Mouse (Mus musculus): ENCODE results near the gene Gm49337. TPM values are rescaled to one million over a fixed set of nuclear protein-coding genes. Genes with fewer than 3 reads are reported as not detected.
"Not testable (repeated sequence)": the region's sequence is repeated elsewhere in the genome, so short reads cannot be mapped to it uniquely, and the experiment has no call there.

Gm49337 gene
- polyA plus RNA-seq, 1 experiment from 2014 or later, result not detected

- 93% methylated on average over 2 of the region's 2 CpGs for WGBS
- Histone ChIP-seq H3K27me3 (ENCODE audit: control insufficient read depth, insufficient read depth, low read length) (no peaks in the 10 kb centered on the region), H3K4me3 (replicated peaks; ENCODE audit: low read depth, low read length) (no peak overlapping the region), H3K9ac (replicated peaks; ENCODE audit: low read length) (no peak overlapping the region), H3K9me3 (ENCODE audit: control insufficient read depth, low read length) (no peaks in the 10 kb centered on the region), H3K27ac (replicated peaks; ENCODE audit: low read depth, low read length) (no peak overlapping the region), H3K4me1 (ENCODE audit: control insufficient read depth, insufficient read depth, low read length) (peaks cover 8% of the 10 kb centered on the region), H3K36me3 (ENCODE audit: control insufficient read depth, insufficient read depth, low read length) (no peaks in the 10 kb centered on the region), H3K4me2 (ENCODE audit: low read length) (no peak overlapping the region)
- ATAC-seq (ENCODE audit: low FRiP score, low TSS enrichment), result no peak
- no peak for DNase-seq
Measured at GRCm38 (mm10) chr4:116215895-116216605, 42.9 kb downstream of the Gm49337 start.

- Histone ChIP-seq H3K4me3 (replicated peaks; ENCODE audit: low read depth, low read length) (no peak overlapping the region), H3K4me2 (ENCODE audit: low read length) (no peak overlapping the region), H3K27ac (replicated peaks; ENCODE audit: low read depth, low read length) (no peak overlapping the region), H3K4me1 (ENCODE audit: control insufficient read depth, insufficient read depth, low read length) (peaks cover 8% of the 10 kb centered on the region), H3K27me3 (ENCODE audit: control insufficient read depth, insufficient read depth, low read length) (no peaks in the 10 kb centered on the region), H3K9me3 (ENCODE audit: control insufficient read depth, low read length) (no peaks in the 10 kb centered on the region), H3K9ac (replicated peaks; ENCODE audit: low read length) (no peak overlapping the region), H3K36me3 (ENCODE audit: control insufficient read depth, insufficient read depth, low read length) (no peaks in the 10 kb centered on the region)
- no peak for ATAC-seq (ENCODE audit: low FRiP score, low TSS enrichment)
- 77% methylated on average over 2 of the region's 2 CpGs for WGBS
- peak; percentile 11 for DNase-seq
Measured at GRCm38 (mm10) chr4:116217046-116217445, 43.9 kb downstream of the Gm49337 start.

GRCm38 (mm10) chr4:116217661-116218060 is 44.5 kb downstream of the Gm49337 start:
- not testable (repeated sequence) for H3K4me2 ChIP-seq (ENCODE audit: low read length); H3K27ac ChIP-seq (replicated peaks; ENCODE audit: low read depth, low read length); ATAC-seq (ENCODE audit: low FRiP score, low TSS enrichment); DNase-seq; H3K36me3 ChIP-seq (ENCODE audit: control insufficient read depth, insufficient read depth, low read length); H3K4me1 ChIP-seq (ENCODE audit: control insufficient read depth, insufficient read depth, low read length); H3K27me3 ChIP-seq (ENCODE audit: control insufficient read depth, insufficient read depth, low read length); H3K9ac ChIP-seq (replicated peaks; ENCODE audit: low read length); H3K9me3 ChIP-seq (ENCODE audit: control insufficient read depth, low read length); H3K4me3 ChIP-seq (replicated peaks; ENCODE audit: low read depth, low read length)
- 82% methylated on average over 1 of the region's 1 CpGs for WGBS

GRCm38 (mm10) chr4:116219056-116219455 is 45.9 kb downstream of the Gm49337 start:
- ATAC-seq (ENCODE audit: low FRiP score, low TSS enrichment), result no peak

GRCm38 (mm10) chr4:116220071-116220650 is 47.0 kb downstream of the Gm49337 start:
- no peak for ATAC-seq (ENCODE audit: low FRiP score, low TSS enrichment)
- Histone ChIP-seq H3K9ac (replicated peaks; ENCODE audit: low read length) (peak overlapping the region; percentile 88), H3K4me3 (replicated peaks; ENCODE audit: low read depth, low read length) (peak overlapping the region; percentile 52), H3K36me3 (ENCODE audit: control insufficient read depth, insufficient read depth, low read length) (no peaks in the 10 kb centered on the region), H3K27me3 (ENCODE audit: control insufficient read depth, insufficient read depth, low read length) (no peaks in the 10 kb centered on the region), H3K4me2 (ENCODE audit: low read length) (peak overlapping the region; percentile 68), H3K4me1 (ENCODE audit: control insufficient read depth, insufficient read depth, low read length) (peaks cover 9% of the 10 kb centered on the region), H3K9me3 (ENCODE audit: control insufficient read depth, low read length) (no peaks in the 10 kb centered on the region), H3K27ac (replicated peaks; ENCODE audit: low read depth, low read length) (peak overlapping the region; percentile 100)
- DNase-seq, result peak; percentile 55
- 2% methylated on average over 6 of the region's 6 CpGs for WGBS

More at GRCm38 (mm10) chr4:116219056-116219455, 45.9 kb downstream of the Gm49337 start:
- H3K4me2 ChIP-seq (ENCODE audit: low read length), result no peak overlapping the region
- H3K27me3 ChIP-seq (ENCODE audit: control insufficient read depth, insufficient read depth, low read length), result no peaks in the 10 kb centered on the region
- H3K4me1 ChIP-seq (ENCODE audit: control insufficient read depth, insufficient read depth, low read length), result peaks cover 8% of the 10 kb centered on the region
- H3K27ac ChIP-seq (replicated peaks; ENCODE audit: low read depth, low read length), result no peak overlapping the region
- WGBS, result 98% methylated on average over 1 of the region's 1 CpGs
- H3K4me3 ChIP-seq (replicated peaks; ENCODE audit: low read depth, low read length), result no peak overlapping the region
- no peak for DNase-seq
- no peaks in the 10 kb centered on the region for H3K36me3 ChIP-seq (ENCODE audit: control insufficient read depth, insufficient read depth, low read length)
- no peak overlapping the region for H3K9ac ChIP-seq (replicated peaks; ENCODE audit: low read length)
- no peaks in the 10 kb centered on the region for H3K9me3 ChIP-seq (ENCODE audit: control insufficient read depth, low read length)

- H3K4me2 ChIP-seq (ENCODE audit: low read length), result peak overlapping the region; percentile 68
- peak overlapping the region; percentile 88 for H3K9ac ChIP-seq (replicated peaks; ENCODE audit: low read length)
- H3K9me3 ChIP-seq (ENCODE audit: control insufficient read depth, low read length), result no peaks in the 10 kb centered on the region
- H3K36me3 ChIP-seq (ENCODE audit: control insufficient read depth, insufficient read depth, low read length), result no peaks in the 10 kb centered on the region
- H3K4me3 ChIP-seq (replicated peaks; ENCODE audit: low read depth, low read length), result peak overlapping the region; percentile 52
- WGBS, result under 1% methylated on average over 26 of the region's 26 CpGs
- peak overlapping the region; percentile 100 for H3K27ac ChIP-seq (replicated peaks; ENCODE audit: low read depth, low read length)
- ATAC-seq (ENCODE audit: low FRiP score, low TSS enrichment) (no peak), DNase-seq (no peak)
- no peaks in the 10 kb centered on the region for H3K27me3 ChIP-seq (ENCODE audit: control insufficient read depth, insufficient read depth, low read length)
- H3K4me1 ChIP-seq (ENCODE audit: control insufficient read depth, insufficient read depth, low read length), result peaks cover 12% of the 10 kb centered on the region
Measured at GRCm38 (mm10) chr4:116220780-116221139, 47.6 kb downstream of the Gm49337 start.

GRCm38 (mm10) chr4:116221140-116221851 is 48.1 kb downstream of the Gm49337 start, which contains the start of gene Pik3r3:
TSS of gene Pik3r3 (plus strand) at chr4:116221618.
- under 1% methylated on average over 53 of the region's 53 CpGs for WGBS
- DNase-seq (peak; percentile 99), ATAC-seq (ENCODE audit: low FRiP score, low TSS enrichment) (peak; percentile 99)
- Histone ChIP-seq H3K27me3 (ENCODE audit: control insufficient read depth, insufficient read depth, low read length) (no peaks in the 10 kb centered on the region), H3K36me3 (ENCODE audit: control insufficient read depth, insufficient read depth, low read length) (no peaks in the 10 kb centered on the region), H3K4me3 (replicated peaks; ENCODE audit: low read depth, low read length) (peak within 1 kb of the TSS; percentile 52), H3K4me2 (ENCODE audit: low read length) (peak within 1 kb of the TSS; percentile 68), H3K27ac (replicated peaks; ENCODE audit: low read depth, low read length) (peak within 1 kb of the TSS; percentile 100), H3K9me3 (ENCODE audit: control insufficient read depth, low read length) (no peaks in the 10 kb centered on the region), H3K9ac (replicated peaks; ENCODE audit: low read length) (peak within 1 kb of the TSS; percentile 93), H3K4me1 (ENCODE audit: control insufficient read depth, insufficient read depth, low read length) (peaks cover 14% of the 10 kb centered on the region)

- Histone ChIP-seq H3K9ac (replicated peaks; ENCODE audit: low read length) (peak overlapping the region; percentile 93), H3K27ac (replicated peaks; ENCODE audit: low read depth, low read length) (peak overlapping the region; percentile 100), H3K9me3 (ENCODE audit: control insufficient read depth, low read length) (no peaks in the 10 kb centered on the region), H3K27me3 (ENCODE audit: control insufficient read depth, insufficient read depth, low read length) (no peaks in the 10 kb centered on the region), H3K4me1 (ENCODE audit: control insufficient read depth, insufficient read depth, low read length) (peaks cover 14% of the 10 kb centered on the region), H3K36me3 (ENCODE audit: control insufficient read depth, insufficient read depth, low read length) (no peaks in the 10 kb centered on the region), H3K4me2 (ENCODE audit: low read length) (peak overlapping the region; percentile 59), H3K4me3 (replicated peaks; ENCODE audit: low read depth, low read length) (peak overlapping the region; percentile 52)
- ATAC-seq (ENCODE audit: low FRiP score, low TSS enrichment), result no peak
- peak; percentile 68 for DNase-seq
- under 1% methylated on average over 23 of the region's 23 CpGs for WGBS
Measured at GRCm38 (mm10) chr4:116221996-116222842, 49.0 kb downstream of the Gm49337 start.

All from midbrain, embryonic 14.5 days (tissue).